Mouse (Mus musculus): ENCODE results near the gene Soga1.

Gene Soga1

DNA sequence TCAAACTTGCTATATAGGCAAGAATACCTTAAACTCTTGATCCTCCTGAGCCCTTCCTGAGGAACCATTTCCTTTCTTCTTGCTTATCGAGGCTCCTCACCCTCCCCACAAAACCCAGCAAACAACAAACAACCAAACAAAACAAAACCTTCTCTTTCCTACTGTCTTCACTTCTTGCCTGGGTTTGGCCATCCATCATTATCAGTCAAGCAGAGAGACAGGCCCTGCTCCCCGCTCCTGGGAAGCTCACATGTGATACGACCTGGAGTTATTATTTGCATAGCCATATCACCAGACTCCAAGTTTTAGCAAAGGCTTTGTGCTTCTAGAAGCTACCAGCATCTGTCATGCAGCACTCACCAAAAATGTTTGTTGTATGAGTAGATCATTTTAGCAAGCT is 91.7 kb downstream of the Soga1 start:
- no peak for DNase-seq (ENCODE audit: low spot score)

- DNase-seq (ENCODE audit: low spot score), result no peak
Measured at GRCm38 (mm10) chr2:156982864-156983263, 96.2 kb downstream of the Soga1 start.

- DNase-seq (ENCODE audit: low spot score), result no peak
Measured at GRCm38 (mm10) chr2:156981291-156981690, 97.8 kb downstream of the Soga1 start.

- no peak for DNase-seq (ENCODE audit: low spot score)
Measured at GRCm38 (mm10) chr2:156980059-156980458, 99.0 kb downstream of the Soga1 start.

- DNase-seq (ENCODE audit: low spot score), result no peak
Measured at GRCm38 (mm10) chr2:156976711-156977110, 102.3 kb downstream of the Soga1 start.

GRCm38 (mm10) chr2:156974967-156975366 is 104.1 kb downstream of the Soga1 start:
- no peak for DNase-seq (ENCODE audit: low spot score)

DNA sequence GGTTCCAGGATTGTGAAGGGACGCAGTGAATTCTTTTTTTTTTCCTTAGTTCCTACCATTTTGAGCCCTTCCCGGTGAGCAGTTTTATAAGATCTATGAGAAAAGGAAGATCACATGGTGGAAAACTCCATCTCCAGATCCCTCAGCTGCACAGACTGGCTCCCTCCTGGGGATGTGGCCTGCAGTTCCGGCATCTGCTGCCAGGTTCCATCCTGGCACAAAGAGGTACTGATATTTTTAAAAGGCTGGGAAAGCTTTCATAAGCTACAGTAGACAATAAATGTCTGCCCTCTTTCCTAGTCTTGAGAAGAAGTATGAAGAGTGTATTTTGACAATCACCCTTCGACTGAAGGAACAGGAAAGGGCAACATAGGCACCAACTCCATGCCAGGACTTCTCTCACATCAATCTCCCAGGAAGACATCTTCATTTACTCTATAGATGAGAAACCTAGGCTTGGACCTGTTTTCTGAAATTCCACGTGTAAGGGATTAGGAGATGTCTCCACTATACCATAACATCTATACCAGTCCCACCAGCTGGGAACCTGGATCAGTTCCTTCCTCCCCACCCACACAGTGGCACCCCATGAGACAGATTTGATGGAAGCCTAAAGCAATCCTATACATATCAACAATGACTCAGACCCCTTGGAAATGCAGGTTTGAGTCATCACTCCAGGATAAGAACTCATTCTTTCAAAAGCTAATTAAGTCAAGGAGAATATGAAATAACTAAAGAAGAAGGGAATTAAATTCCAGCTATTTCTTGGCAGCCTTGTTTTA is 105.5 kb downstream of the Soga1 start:
- DNase-seq (ENCODE audit: low spot score), result no peak

DNA sequence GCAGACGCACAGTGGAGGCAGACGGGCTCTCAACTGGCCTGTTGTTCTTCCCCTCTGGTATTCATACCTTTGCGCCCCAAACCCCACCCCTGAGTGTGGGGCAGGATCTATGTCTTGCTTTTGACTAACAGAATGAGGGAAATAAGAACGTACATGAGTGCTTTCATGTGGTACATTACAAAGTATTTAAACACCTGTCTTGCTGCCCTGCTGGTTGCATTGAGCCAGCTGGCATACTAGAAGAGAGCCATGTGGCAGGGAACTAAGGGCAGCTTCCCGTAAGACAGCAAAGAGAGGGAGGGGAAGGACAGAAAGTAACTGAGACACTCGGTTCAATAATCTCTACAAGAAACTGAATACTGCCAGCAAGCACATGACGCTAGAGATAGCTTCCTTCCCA is 108.8 kb downstream of the Soga1 start:
- no peak for DNase-seq (ENCODE audit: low spot score)

GRCm38 (mm10) chr2:156968501-156968900 is 110.6 kb downstream of the Soga1 start:
- no peak for DNase-seq (ENCODE audit: low spot score)

DNA sequence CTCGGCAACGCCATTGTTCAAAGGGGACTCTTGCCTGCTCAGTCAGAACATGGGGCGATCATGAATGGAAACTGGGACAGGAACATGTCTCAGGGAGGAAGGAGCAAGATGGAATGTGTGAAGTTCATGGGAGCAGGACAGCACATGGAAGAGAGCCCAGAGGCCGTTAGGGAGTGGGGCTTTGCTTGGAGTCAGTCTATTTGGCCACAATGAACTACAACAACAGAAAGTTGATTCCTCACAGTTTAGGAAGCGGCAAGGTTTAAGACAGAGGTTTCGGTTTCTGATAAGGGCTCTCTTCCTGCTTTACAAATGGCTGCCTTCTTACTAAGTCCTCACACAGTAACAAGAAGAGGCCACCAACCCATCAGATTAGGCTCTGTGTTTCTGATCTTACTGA is 111.7 kb downstream of the Soga1 start:
- DNase-seq (ENCODE audit: low spot score), result no peak
